In the genomic region with DNA sequence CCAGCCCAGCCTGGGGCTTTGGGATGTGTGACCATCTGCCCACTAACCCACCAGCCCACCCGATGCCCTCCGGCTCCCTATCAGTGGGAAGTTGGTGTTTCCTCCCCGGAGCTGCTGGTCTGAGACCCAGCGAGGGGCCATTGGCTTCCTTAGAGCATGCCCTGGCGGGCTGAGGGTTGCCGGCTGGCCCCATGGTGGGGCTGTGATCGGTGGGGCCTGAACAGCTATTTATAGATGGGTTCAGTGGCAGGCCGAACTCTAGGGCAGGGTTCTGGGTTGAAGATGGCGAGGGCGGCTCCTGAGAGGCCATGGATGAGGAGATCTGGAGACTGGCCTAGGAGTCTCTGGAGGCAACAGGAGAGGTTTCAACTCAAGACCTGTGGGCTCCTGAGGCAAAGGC, we compare ENCODE assay signal across 13 mouse cellular contexts. TPM values are rescaled to one million over a fixed set of nuclear protein-coding genes. Genes with fewer than 3 reads are reported as not detected.
DNase-seq lines count a peak whose midpoint lies in the region; ATAC-seq and TF ChIP-seq lines count a peak whose summit lies in the region.
"Had no signal": no experiment of that assay in that cellular context is flagged by ENCODE, and none has a peak within 500 bp of the region (broad histone marks: within the 10 kb centered on the region; RNA-seq: fewer than 3 reads in every experiment).

No protein-coding gene starts in this region.

- no peak for TF ChIP-seq CTCF in heart, postnatal 0 days (IDR thresholded peaks at IDR 0.05; ENCODE audit: low read depth)
- TF ChIP-seq CTCF in MEL (IDR thresholded peaks at IDR 0.05 in 2 of 3, conservative IDR thresholded peaks at IDR 0.05 in 1 of 3; ENCODE audit: control insufficient read depth in 1 of 3, insufficient read depth in 1 of 3, low read depth in 2 of 3, low read length in 3 of 3, poor library complexity in 1 of 3, severe bottlenecking in 1 of 3): no peak
- no peak for TF ChIP-seq CTCF in liver, postnatal 0 days (IDR thresholded peaks at IDR 0.05; ENCODE audit: low read depth)

- intact Hi-C loops in heart, postnatal 10 days (cut with DNase I): no loop called here

- no peak overlapping the region for H3K27ac ChIP-seq in heart, postnatal 0 days (ENCODE audit: low read depth)
- H3K27ac ChIP-seq in MEL (ENCODE audit: control insufficient read depth, low read depth, low read length): peak overlapping the region; percentile 85
- H3K27ac ChIP-seq in liver, postnatal 0 days (ENCODE audit: low read depth): peak overlapping the region; percentile 84
- no peak overlapping the region for H3K27ac ChIP-seq in forebrain, embryonic 13.5 days
- H3K27ac ChIP-seq in hindbrain, embryonic 14.5 days: no peak overlapping the region

- no peak overlapping the region for H3K4me2 ChIP-seq in heart, postnatal 0 days (ENCODE audit: low read depth, low read length)
- H3K4me2 ChIP-seq in liver, postnatal 0 days (ENCODE audit: low read depth, low read length): peak overlapping the region; percentile 65
- no peak overlapping the region for H3K4me2 ChIP-seq in forebrain, embryonic 13.5 days
- H3K4me2 ChIP-seq in hindbrain, embryonic 14.5 days (replicated peaks): no peak overlapping the region

- TF ChIP-seq POLR2A in MEL (IDR thresholded peaks at IDR 0.05; ENCODE audit: control insufficient read depth in 1 of 2, insufficient read depth in 1 of 2, low read depth in 1 of 2, low read length in 2 of 2, poor library complexity in 1 of 2): no peak

- no peak overlapping the region for H3K9ac ChIP-seq in heart, postnatal 0 days (replicated peaks; ENCODE audit: low read depth, low read length)
- H3K9ac ChIP-seq in MEL (ENCODE audit: control insufficient read depth, low read depth, low read length, poor library complexity, severe bottlenecking): peak overlapping the region; percentile 91
- H3K9ac ChIP-seq in liver, postnatal 0 days (replicated peaks): peak overlapping the region; percentile 77
- no peak overlapping the region for H3K9ac ChIP-seq in forebrain, embryonic 13.5 days
- no peak overlapping the region for H3K9ac ChIP-seq in hindbrain, embryonic 14.5 days

- no peaks in the 10 kb centered on the region for H3K36me3 ChIP-seq in heart, postnatal 0 days (replicated peaks; ENCODE audit: control insufficient read depth, insufficient read depth, low read length)
- H3K36me3 ChIP-seq in MEL (ENCODE audit: control insufficient read depth in 1 of 2, insufficient read depth in 2 of 2, low read length in 2 of 2): peaks cover 6 to 22% of the 10 kb centered on the region in 2 experiments; a peak in 3 of 4 replicates
- H3K36me3 ChIP-seq in liver, postnatal 0 days (replicated peaks; ENCODE audit: insufficient read depth, low read length): 0 out of 2 replicates have a peak, but pooled peaks cover 4% of the 10 kb centered on the region
- no peaks in the 10 kb centered on the region for H3K36me3 ChIP-seq in forebrain, embryonic 13.5 days (ENCODE audit: poor library complexity, severe bottlenecking)
- no peaks in the 10 kb centered on the region for H3K36me3 ChIP-seq in hindbrain, embryonic 14.5 days (replicated peaks; ENCODE audit: control insufficient read depth, insufficient read depth)

- H3K9me3 ChIP-seq in heart, postnatal 0 days (replicated peaks; ENCODE audit: control insufficient read depth, low read length): no peaks in the 10 kb centered on the region
- no peaks in the 10 kb centered on the region for H3K9me3 ChIP-seq in MEL (replicated peaks; ENCODE audit: insufficient read depth, low read length)
- H3K9me3 ChIP-seq in liver, postnatal 0 days (ENCODE audit: low read length): no peaks in the 10 kb centered on the region
- H3K9me3 ChIP-seq in forebrain, embryonic 13.5 days (replicated peaks): no peaks in the 10 kb centered on the region
- no peaks in the 10 kb centered on the region for H3K9me3 ChIP-seq in hindbrain, embryonic 14.5 days (ENCODE audit: control insufficient read depth, low read length)

- no peak for TF ChIP-seq EP300 in heart, postnatal 0 days (IDR thresholded peaks at IDR 0.05; ENCODE audit: low read depth)
- TF ChIP-seq EP300 in MEL (IDR thresholded peaks at IDR 0.05; ENCODE audit: low read depth in 1 of 2, low read length in 2 of 2): no peak
- TF ChIP-seq EP300 in liver, postnatal 0 days (IDR thresholded peaks at IDR 0.05; ENCODE audit: low read depth): no peak

- no peaks in the 10 kb centered on the region for H3K27me3 ChIP-seq in heart, postnatal 0 days (ENCODE audit: control insufficient read depth, insufficient read depth, low read length)
- H3K27me3 ChIP-seq in MEL (ENCODE audit: control insufficient read depth in 1 of 2, insufficient read depth in 2 of 2, low read length in 2 of 2): no peaks in the 10 kb centered on the region
- H3K27me3 ChIP-seq in liver, postnatal 0 days (ENCODE audit: insufficient read depth, low read length): no peaks in the 10 kb centered on the region
- H3K27me3 ChIP-seq in forebrain, embryonic 13.5 days: no peaks in the 10 kb centered on the region
- H3K27me3 ChIP-seq in hindbrain, embryonic 14.5 days (ENCODE audit: control insufficient read depth, insufficient read depth, low read length): no peaks in the 10 kb centered on the region

- H3K79me2 ChIP-seq in MEL (ENCODE audit: control insufficient read depth, insufficient read depth, low read length, poor library complexity): peaks cover 43% of the 10 kb centered on the region

- no peak for DNase-seq in heart, postnatal 0 days (ENCODE audit: low spot score)
- no peak for DNase-seq in heart, postnatal 10 days
- DNase-seq in 416B (ENCODE audit: low read depth): peak; percentile 46
- no peak for DNase-seq in MEL (ENCODE audit: low read depth, low spot score)
- no peak for DNase-seq in liver, postnatal 0 days
- DNase-seq in adrenal gland, postnatal 25 days: no peak
- DNase-seq in hindbrain, embryonic 14.5 days (ENCODE audit: low spot score): no peak
- DNase-seq: retina, postnatal 1 day; thymus, adult 18-20 months had no signal

- no peak for TF ChIP-seq RAD21 in MEL (IDR thresholded peaks at IDR 0.05; ENCODE audit: low read depth, low read length)

- ATAC-seq in heart, postnatal 0 days (ENCODE audit: insufficient read depth, low read depth): no peak
- peak; percentile 26 for ATAC-seq in liver, postnatal 0 days
- no peak for ATAC-seq in forebrain, embryonic 13.5 days
- ATAC-seq in hindbrain, embryonic 14.5 days (ENCODE audit: low FRiP score): no peak

- H3K4me1 ChIP-seq in heart, postnatal 0 days (ENCODE audit: control insufficient read depth, insufficient read depth): no peaks in the 10 kb centered on the region
- peaks cover 11 to 27% of the 10 kb centered on the region in 2 experiments for H3K4me1 ChIP-seq in MEL (ENCODE audit: control insufficient read depth in 1 of 2, insufficient read depth in 2 of 2, low read length in 2 of 2)
- H3K4me1 ChIP-seq in liver, postnatal 0 days (ENCODE audit: insufficient read depth): peaks cover 19% of the 10 kb centered on the region
- H3K4me1 ChIP-seq in forebrain, embryonic 13.5 days: no peaks in the 10 kb centered on the region
- no peaks in the 10 kb centered on the region for H3K4me1 ChIP-seq in hindbrain, embryonic 14.5 days (replicated peaks; ENCODE audit: control insufficient read depth, insufficient read depth, low read length)

- peak overlapping the region; percentile 11; the same call in 1 of the 2 replicates for H3K4me3 ChIP-seq in heart, postnatal 0 days (ENCODE audit: low read depth, low read length)
- H3K4me3 ChIP-seq in MEL (ENCODE audit: control insufficient read depth in 1 of 2, insufficient read depth in 1 of 2, low read depth in 2 of 2, low read length in 2 of 2): peak overlapping the region; percentile 69 to 83
- peak overlapping the region; percentile 54 for H3K4me3 ChIP-seq in liver, postnatal 0 days (ENCODE audit: low read depth, low read length)
- no peak overlapping the region for H3K4me3 ChIP-seq in forebrain, embryonic 13.5 days
- no peak overlapping the region for H3K4me3 ChIP-seq in hindbrain, embryonic 14.5 days (replicated peaks; ENCODE audit: low read length)
- H3K4me3 ChIP-seq: myocyte had no signal

- WGBS in heart, postnatal 0 days: 59% methylated on average over 10 of the region's 10 CpGs
- WGBS in liver, postnatal 0 days (ENCODE audit: insufficient replicate concordance): 30% methylated on average over 10 of the region's 10 CpGs
- 92% methylated on average over 10 of the region's 10 CpGs for WGBS in forebrain, embryonic 13.5 days
- WGBS in hindbrain, embryonic 14.5 days: 83% methylated on average over 10 of the region's 10 CpGs

RNA-seq across cellular contexts. Expression of a gene that starts 14.8 kb away (rescaled TPM):
- total RNA-seq in heart, postnatal 0 days (2014; rRNA removed; ENCODE audit: low replicate concordance): 2.5 and 21.3 TPM in 2 replicates
- polyA plus RNA-seq in heart, postnatal 0 days (2015; fragmentation: Nextera tagmentation; extraction: Ambion mirVana): 3.1 and 3.2 TPM in 2 replicates
- total RNA-seq in heart, postnatal 10 days (2021): 1 to 10 TPM; 2.3 to 3.0 TPM
- 108 and 129 TPM in 2 replicates for total RNA-seq in MEL (2012; rRNA removed)
- polyA plus RNA-seq in MEL (2012; ENCODE audit: insufficient read depth in 1 of 2, insufficient read length in 2 of 2, low read depth in 1 of 2, low replicate concordance in 2 of 2, missing spikeins in 1 of 2): 100 to 1,000 TPM in 1 of 2 experiments, 10 to 100 TPM in 1; 95.9 to 142 TPM
- 31.7 and 35.5 TPM in 2 replicates for polyA plus RNA-seq in liver, postnatal 0 days (2015; fragmentation: Nextera tagmentation; extraction: Ambion mirVana)
- 3.0 and 3.3 TPM in 2 replicates for total RNA-seq in adrenal gland, postnatal 25 days (2021)
- polyA plus RNA-seq in forebrain, embryonic 13.5 days (2015; fragmentation: Nextera tagmentation; extraction: Ambion mirVana): 2.5 and 2.8 TPM in 2 replicates
- polyA plus RNA-seq in hindbrain, embryonic 14.5 days (2014; fragmentation: Nextera tagmentation; extraction: Ambion mirVana): 4.1 and 4.3 TPM in 2 replicates

RNA-seq across cellular contexts. Expression of a gene that starts 20.9 kb away (rescaled TPM):
- 2,256 and 2,313 TPM in 2 replicates for total RNA-seq in heart, postnatal 0 days (2014; rRNA removed; ENCODE audit: low replicate concordance)
- 1,065 and 1,207 TPM in 2 replicates for polyA plus RNA-seq in heart, postnatal 0 days (2015; fragmentation: Nextera tagmentation; extraction: Ambion mirVana)
- 1,000 to 10,000 TPM; 1,924 to 2,166 TPM for total RNA-seq in heart, postnatal 10 days (2021)
- total RNA-seq in MEL (2012; rRNA removed): 0.19 and 0.29 TPM in 2 replicates
- under 1 TPM in 1 of 2 experiments, not detected in 1; 0.50 TPM for polyA plus RNA-seq in MEL (2012; ENCODE audit: insufficient read depth in 1 of 2, insufficient read length in 2 of 2, low read depth in 1 of 2, low replicate concordance in 2 of 2, missing spikeins in 1 of 2)
- polyA plus RNA-seq in liver, postnatal 0 days (2015; fragmentation: Nextera tagmentation; extraction: Ambion mirVana): 0.04 TPM in 2 replicates
- not detected in 2 replicates for total RNA-seq in adrenal gland, postnatal 25 days (2021)
- polyA plus RNA-seq in forebrain, embryonic 13.5 days (2015; fragmentation: Nextera tagmentation; extraction: Ambion mirVana): 0.23 TPM in 1 of 2 replicates, not detected in the other
- polyA plus RNA-seq in hindbrain, embryonic 14.5 days (2014; fragmentation: Nextera tagmentation; extraction: Ambion mirVana): not detected in 2 replicates
- total RNA-seq: gastrocnemius, adult 18-20 months had no signal
- polyA plus RNA-seq: intestine, embryonic 14.5 days had no signal

RNA-seq across cellular contexts. Expression of a gene that starts 26.8 kb away (rescaled TPM):
- 67.0 and 105 TPM in 2 replicates for total RNA-seq in heart, postnatal 0 days (2014; rRNA removed; ENCODE audit: low replicate concordance)
- 37.9 and 40.8 TPM in 2 replicates for polyA plus RNA-seq in heart, postnatal 0 days (2015; fragmentation: Nextera tagmentation; extraction: Ambion mirVana)
- 10 to 100 TPM; 27.7 to 31.9 TPM for total RNA-seq in heart, postnatal 10 days (2021)
- 7.7 and 9.4 TPM in 2 replicates for total RNA-seq in MEL (2012; rRNA removed)
- 10 to 100 TPM in 1 of 2 experiments, not detected in 1; 19.1 TPM for polyA plus RNA-seq in MEL (2012; ENCODE audit: insufficient read depth in 1 of 2, insufficient read length in 2 of 2, low read depth in 1 of 2, low replicate concordance in 2 of 2, missing spikeins in 1 of 2)
- 7.2 TPM in 2 replicates for polyA plus RNA-seq in liver, postnatal 0 days (2015; fragmentation: Nextera tagmentation; extraction: Ambion mirVana)
- total RNA-seq in adrenal gland, postnatal 25 days (2021): 31.2 and 32.7 TPM in 2 replicates
- polyA plus RNA-seq in forebrain, embryonic 13.5 days (2015; fragmentation: Nextera tagmentation; extraction: Ambion mirVana): 19.7 and 21.0 TPM in 2 replicates
- polyA plus RNA-seq in hindbrain, embryonic 14.5 days (2014; fragmentation: Nextera tagmentation; extraction: Ambion mirVana): 27.4 and 27.6 TPM in 2 replicates

RNA-seq across cellular contexts. Expression of a gene that starts 43.2 kb away (rescaled TPM):
- total RNA-seq in heart, postnatal 0 days (2014; rRNA removed; ENCODE audit: low replicate concordance): 172 and 264 TPM in 2 replicates
- polyA plus RNA-seq in heart, postnatal 0 days (2015; fragmentation: Nextera tagmentation; extraction: Ambion mirVana): 296 and 300 TPM in 2 replicates
- 100 to 1,000 TPM; 221 to 245 TPM for total RNA-seq in heart, postnatal 10 days (2021)
- 259 and 271 TPM in 2 replicates for total RNA-seq in MEL (2012; rRNA removed)
- polyA plus RNA-seq in MEL (2012; ENCODE audit: insufficient read depth in 1 of 2, insufficient read length in 2 of 2, low read depth in 1 of 2, low replicate concordance in 2 of 2, missing spikeins in 1 of 2): 1,000 to 10,000 TPM in 1 of 2 experiments, 100 to 1,000 TPM in 1; 428 to 1,459 TPM
- polyA plus RNA-seq in liver, postnatal 0 days (2015; fragmentation: Nextera tagmentation; extraction: Ambion mirVana): 109 and 112 TPM in 2 replicates
- 203 and 258 TPM in 2 replicates for total RNA-seq in adrenal gland, postnatal 25 days (2021)
- 276 and 277 TPM in 2 replicates for polyA plus RNA-seq in forebrain, embryonic 13.5 days (2015; fragmentation: Nextera tagmentation; extraction: Ambion mirVana)
- polyA plus RNA-seq in hindbrain, embryonic 14.5 days (2014; fragmentation: Nextera tagmentation; extraction: Ambion mirVana): 237 and 243 TPM in 2 replicates

Comparison
In these comparisons a context has a peak if more than half of its experiments do, and no peak if none do; other contexts are left out.
1. H3K27ac ChIP-seq: peak in MEL (single experiment) and liver, postnatal 0 days (single experiment); none in heart, postnatal 0 days (single experiment), forebrain, embryonic 13.5 days (single experiment) and hindbrain, embryonic 14.5 days (single experiment).
2. H3K4me3 ChIP-seq: peak in heart, postnatal 0 days (single experiment), MEL (2 of 2) and liver, postnatal 0 days (single experiment); none in forebrain, embryonic 13.5 days (single experiment) and hindbrain, embryonic 14.5 days (single experiment).
3. H3K9ac ChIP-seq: peak in MEL (single experiment) and liver, postnatal 0 days (single experiment); none in heart, postnatal 0 days (single experiment), forebrain, embryonic 13.5 days (single experiment) and hindbrain, embryonic 14.5 days (single experiment).
4. RNA of a gene that starts 20.9 kb away (polyA plus RNA-seq): 1,065 to 1,207 TPM in heart, postnatal 0 days; 0.50 TPM in MEL, 0.04 TPM in liver, postnatal 0 days, 0.23 TPM in forebrain, embryonic 13.5 days and not detected in hindbrain, embryonic 14.5 days; every median in the first group is over 100 times any median in the second.